ENCODE assay signal across 21 mouse cellular contexts in genomic region chr2:135560856-135561255, GRCm38 (mm10).
DNase-seq lines count a peak whose midpoint lies in the region; ATAC-seq and TF ChIP-seq lines count a peak whose summit lies in the region.
"Had no signal": no experiment of that assay in that cellular context is flagged by ENCODE, and none has a peak within 500 bp of the region (broad histone marks: within the 10 kb centered on the region; RNA-seq: fewer than 3 reads in every experiment).

No protein-coding gene starts in this region.

- 63% methylated on average over 1 of the region's 1 CpGs for WGBS in heart, embryonic 15.5 days

- intact Hi-C loops in heart, postnatal 10 days (cut with DNase I) = loop anchor here (2.0 to 5.0 kb wide), 3 partner anchors 132 to 174 kb away; no protein-coding TSS in a partner anchor

- H3K36me3 ChIP-seq in heart, embryonic 15.5 days = no peaks in the 10 kb centered on the region
- H3K36me3 ChIP-seq in testis, adult 2 months (ENCODE audit: control insufficient read depth, insufficient read depth, low read length) = no peaks in the 10 kb centered on the region
- H3K36me3 ChIP-seq: embryonic facial prominence, embryonic 13.5 days; forebrain, embryonic 12.5 days; hindbrain, embryonic 12.5 days had no signal

- no peak overlapping the region for H3K4me2 ChIP-seq in heart, embryonic 15.5 days
- H3K4me2 ChIP-seq: embryonic facial prominence, embryonic 13.5 days; forebrain, embryonic 12.5 days; heart, embryonic 11.5 days; hindbrain, embryonic 12.5 days had no signal

- no peak overlapping the region for H3K9ac ChIP-seq in heart, embryonic 15.5 days
- H3K9ac ChIP-seq: embryonic facial prominence, embryonic 13.5 days; forebrain, embryonic 12.5 days; hindbrain, embryonic 12.5 days had no signal

- TF ChIP-seq POLR2A in testis, adult 2 months (IDR thresholded peaks at IDR 0.05; ENCODE audit: control insufficient read depth, low read depth, low read length) = no peak

- TF ChIP-seq CTCF in testis, adult 2 months (IDR thresholded peaks at IDR 0.05; ENCODE audit: control insufficient read depth, insufficient read depth, insufficient replicate concordance, low read depth, low read length) = no peak

- 0 out of 2 replicates have a peak, but pooled peaks cover 4% of the 10 kb centered on the region for H3K9me3 ChIP-seq in heart, embryonic 15.5 days (replicated peaks)
- H3K9me3 ChIP-seq: embryonic facial prominence, embryonic 13.5 days; forebrain, embryonic 12.5 days; hindbrain, embryonic 12.5 days had no signal

- peak overlapping the region; percentile 35; the same call in 1 of the 2 replicates for H3K27ac ChIP-seq in heart, embryonic 15.5 days
- peak overlapping the region; percentile 12 for H3K27ac ChIP-seq in testis, adult 2 months (ENCODE audit: control insufficient read depth, insufficient read depth, low read depth, low read length)
- H3K27ac ChIP-seq: embryonic facial prominence, embryonic 13.5 days; forebrain, embryonic 12.5 days; hindbrain, embryonic 12.5 days had no signal

- ATAC-seq in heart, embryonic 15.5 days (replicated peaks; ENCODE audit: insufficient number of reproducible peaks, insufficient read depth, low FRiP score, low read depth) = no peak
- no peak for ATAC-seq in megakaryocyte progenitor cell, adult 5-6 weeks (replicated peaks; ENCODE audit: poor library complexity)
- ATAC-seq: forebrain, embryonic 16.5 days; hindbrain, embryonic 16.5 days; inflammation-experienced regulatory T-cells, adult 6 months; intestine, postnatal 0 days; Patski had no signal

- 0 out of 2 replicates have a peak, but pooled peaks cover 4% of the 10 kb centered on the region for H3K4me1 ChIP-seq in heart, embryonic 15.5 days (replicated peaks)
- peaks cover 2% of the 10 kb centered on the region; the same call in 1 of the 2 replicates for H3K4me1 ChIP-seq in testis, adult 2 months (ENCODE audit: control insufficient read depth, insufficient read depth, low read length)
- H3K4me1 ChIP-seq: forebrain, embryonic 12.5 days; hindbrain, embryonic 12.5 days had no signal

- H3K4me3 ChIP-seq in heart, embryonic 15.5 days = no peak overlapping the region
- H3K4me3 ChIP-seq in testis, adult 2 months (ENCODE audit: control insufficient read depth, low read depth, low read length) = no peak overlapping the region
- H3K4me3 ChIP-seq: embryonic facial prominence, embryonic 13.5 days; forebrain, embryonic 12.5 days; hindbrain, embryonic 12.5 days had no signal

- DNase-seq in heart, postnatal 10 days = no peak
- no peak for DNase-seq in testis, postnatal 10 days (ENCODE audit: low spot score)
- DNase-seq in R1 (ENCODE audit: low read depth, low spot score) = peak; percentile 72
- DNase-seq in adrenal gland, adult 18-20 months (ENCODE audit: low spot score in 2 of 2) = no peak
- DNase-seq: adrenal gland, postnatal 10 days; cerebellum, adult 11-12 months; cerebellum, adult 9-10 months; cerebellum, postnatal 25 days; gastrocnemius, postnatal 14 days had no signal

- H3K27me3 ChIP-seq in heart, embryonic 15.5 days = no peaks in the 10 kb centered on the region
- H3K27me3 ChIP-seq in testis, adult 2 months (ENCODE audit: control insufficient read depth, insufficient read depth, low read length) = no peaks in the 10 kb centered on the region
- H3K27me3 ChIP-seq: embryonic facial prominence, embryonic 13.5 days; forebrain, embryonic 12.5 days; hindbrain, embryonic 12.5 days; Patski had no signal
